Mouse (Mus musculus) brain, adult 2 months (tissue): ENCODE measurements at regions not wholly inside any gene's neighbourhood (a gene's known extent, or its start where the extent isn't known, plus 50 kb on each side); places are given as distances from the start of the nearest gene placed in this dataset.
A peak's percentile ranks its signal among the peaks of the same experiment; 100 is the strongest.

Source experiments
- DNase-seq: peaks from one replicate; pipeline ENCODE4 v3.0.0; 2011; ENCODE audit warnings: low read depth, low spot score

DNA sequence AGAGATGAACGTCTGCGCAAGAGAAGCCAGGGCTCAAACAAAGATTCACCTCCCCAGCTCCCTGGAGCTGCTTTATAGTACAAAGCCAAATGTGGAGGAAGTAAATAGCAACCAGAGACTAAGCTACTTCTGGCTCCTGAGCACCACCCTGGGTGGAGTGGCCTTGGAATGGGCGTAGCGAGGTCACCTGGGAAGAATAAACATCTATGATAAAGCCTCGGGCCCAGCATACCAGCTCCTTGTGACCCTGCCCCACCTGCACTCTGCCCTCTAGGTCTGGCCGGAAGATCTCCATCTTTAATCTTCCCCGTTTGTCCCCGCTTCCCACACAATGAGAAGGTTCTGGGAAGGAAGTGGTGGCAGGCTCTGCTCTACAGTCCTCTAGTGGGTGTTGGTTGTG, 61.0 kb upstream of the Ptpn3 start:
- DNase-seq, result no peak

DNA sequence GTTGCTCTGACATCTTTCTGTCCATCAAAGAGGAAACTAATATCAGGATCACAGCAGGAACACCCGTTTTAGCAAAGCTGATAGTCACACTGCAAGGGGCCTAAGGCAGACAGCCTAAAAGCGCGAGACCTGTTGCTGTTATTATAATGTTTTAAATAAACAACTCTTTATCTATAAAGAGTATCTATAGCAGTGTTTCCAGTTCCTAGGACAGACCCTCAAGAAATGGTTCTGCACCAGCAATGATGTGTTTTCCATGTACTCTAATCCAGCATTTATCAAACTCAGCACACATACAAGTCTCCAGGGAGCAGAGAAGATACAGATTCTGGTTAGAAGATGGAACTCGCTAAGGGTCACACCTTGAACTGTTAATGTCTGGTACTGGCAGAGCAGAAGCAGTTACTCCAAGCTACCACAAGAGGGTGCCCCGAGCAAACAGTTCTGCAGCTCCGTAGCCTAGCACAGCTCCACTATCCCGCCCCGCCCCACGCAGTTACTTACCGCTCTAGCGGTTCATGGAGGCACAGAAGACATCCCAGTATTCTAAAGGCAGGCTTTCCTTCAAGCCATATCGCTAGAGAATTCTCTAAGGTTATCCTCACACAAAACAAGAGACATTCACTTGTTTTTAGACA, 64.2 kb upstream of the Palm2 start:
- peak; percentile 92 for DNase-seq

- no peak for DNase-seq
These were observed 56.2 kb upstream of the Palm2 start for GRCm38 (mm10) chr4:57377872-57378271.

DNA sequence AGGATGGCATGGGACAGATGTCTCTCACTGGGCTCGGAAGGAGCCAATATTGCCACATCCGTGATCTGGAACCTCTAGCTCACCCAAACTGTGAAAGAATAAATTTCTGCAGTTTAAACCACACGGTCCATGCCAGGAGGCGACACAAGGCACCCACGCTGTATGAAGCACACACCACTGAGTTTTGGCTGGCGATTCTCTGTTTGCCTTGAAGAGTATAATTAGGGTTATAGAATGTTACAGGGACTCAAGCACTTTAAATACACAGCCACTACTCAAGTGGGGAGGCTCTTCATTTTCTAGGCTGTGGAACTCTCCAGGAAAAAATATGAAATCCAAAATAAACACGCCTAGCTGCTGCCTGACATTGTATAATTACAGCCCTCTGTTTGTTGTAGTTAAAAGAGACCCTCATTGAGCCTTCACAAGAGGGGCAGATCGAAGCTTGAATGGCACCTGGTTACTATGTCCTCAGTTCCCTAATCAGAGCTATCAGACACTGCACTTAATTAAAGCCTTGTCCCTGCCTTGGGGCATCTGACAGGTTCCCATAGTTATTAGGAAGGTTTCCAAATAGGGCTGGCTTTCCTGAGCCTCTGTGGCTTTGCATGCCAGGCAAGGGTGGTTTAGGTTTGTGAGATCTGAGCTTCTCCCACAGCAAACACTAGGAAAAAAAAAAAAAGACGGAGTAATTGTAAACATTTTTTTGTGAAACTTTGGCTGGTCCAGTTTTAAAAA, 53.8 kb upstream of the Palm2 start:
- peak; percentile 58 for DNase-seq

DNA sequence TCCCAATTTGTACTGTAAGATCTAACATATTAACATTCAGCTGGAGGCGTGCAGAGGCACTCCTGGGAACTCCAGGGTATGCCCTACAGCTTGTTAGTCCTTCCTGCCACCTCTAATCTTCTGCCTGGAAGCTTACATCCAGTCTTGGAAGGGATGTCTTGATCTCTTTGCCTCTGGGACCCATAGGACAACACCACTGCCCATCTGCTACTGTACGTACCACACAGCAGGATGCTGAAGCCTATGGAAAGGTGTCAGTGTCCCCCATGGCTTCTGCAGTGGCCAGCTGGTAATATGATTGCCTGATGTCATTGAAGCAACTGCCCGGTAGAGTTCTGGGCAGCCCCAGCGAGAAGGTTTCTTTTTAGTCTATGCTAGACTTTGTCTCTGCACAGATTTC, 52.7 kb upstream of the Palm2 start:
- DNase-seq, result no peak
